Mouse (Mus musculus): ENCODE data around the gene Sqstm1. TPM values are rescaled to one million over a fixed set of nuclear protein-coding genes. Genes with fewer than 3 reads are reported as not detected.

Sqstm1 gene
- total RNA-seq, 2 experiments from 2014 or later, result 460 to 480 TPM

DNA sequence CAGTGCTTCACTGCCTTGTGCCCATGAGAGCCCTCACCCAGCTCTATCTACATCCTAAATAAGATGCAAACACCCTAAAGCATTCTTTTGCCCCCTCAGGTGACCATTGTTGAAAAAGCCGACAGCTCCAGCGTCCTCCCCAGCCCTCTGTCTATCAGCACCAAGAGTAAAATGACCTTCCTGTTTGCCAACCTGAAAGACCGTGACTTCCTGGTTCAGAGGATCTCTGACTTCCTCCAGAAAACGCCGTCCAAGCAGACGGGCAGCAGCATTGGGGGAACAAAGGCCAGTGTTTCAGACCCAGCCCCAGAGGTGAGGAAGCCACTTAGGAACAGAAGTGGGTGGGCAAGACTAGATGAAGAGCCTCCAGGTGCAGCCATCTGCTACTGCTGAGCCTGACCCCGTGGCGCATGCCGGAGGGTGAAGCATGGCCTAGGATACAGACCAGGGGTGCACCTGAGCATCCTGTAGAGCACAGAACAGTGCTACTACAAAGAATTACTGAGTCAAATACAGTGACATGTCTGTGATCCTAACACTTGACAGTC lies 61.0 kb downstream of the Sqstm1 start:
- no peak for DNase-seq (ENCODE audit: low spot score in 2 of 2)
- intact Hi-C loops (cut with DNase I), result no loop called here

Small RNA genes lying within 50 kb of the gene (microRNA-seq; reads per million reads assigned to microRNA genes)
- gene Mir6919, result 1.7 to 2.2 reads per million in 2 experiments

Other genes starting within 250 kb of the Sqstm1 start
- 10 to 100 TPM; 97.9 to 99.0 TPM for gene Rnf130, start 185.5 kb downstream of the Sqstm1 start, total RNA-seq (2021)
- gene Tbc1d9b, start 79.4 kb downstream of the Sqstm1 start, total RNA-seq (2021), result 100 to 1,000 TPM; 109 to 120 TPM
- gene Mrnip, start 36.4 kb downstream of the Sqstm1 start, total RNA-seq (2021), result 10 to 100 TPM; 13.4 to 14.1 TPM
- gene Mgat4b, start 63 bp upstream of the Sqstm1 start, total RNA-seq (2021), result 10 to 100 TPM; 66.4 to 76.3 TPM
- 1 to 10 TPM; 8.4 to 8.7 TPM for gene Ltc4s, start 27.8 kb upstream of the Sqstm1 start, total RNA-seq (2021)
- gene Maml1, start 81.5 kb upstream of the Sqstm1 start, total RNA-seq (2021), result 10 to 100 TPM in 1 of 2 experiments, 1 to 10 TPM in 1; 9.5 to 10.1 TPM
- 100 to 1,000 TPM; 432 to 442 TPM for gene Canx, start 114.8 kb upstream of the Sqstm1 start, total RNA-seq (2021)
- gene Cby3, start 143.6 kb upstream of the Sqstm1 start, total RNA-seq (2021), result under 1 TPM in 1 of 2 experiments, not detected in 1; 0.50 TPM
- gene Hnrnph1, start 166.2 kb upstream of the Sqstm1 start, total RNA-seq (2021), result 100 to 1,000 TPM; 220 to 248 TPM
- 10 to 100 TPM; 25.4 to 27.8 TPM for gene Rufy1, start 220.3 kb upstream of the Sqstm1 start, total RNA-seq (2021)